Mouse (Mus musculus): Measurements from ENCODE around the gene Iqschfp. TPM values are rescaled to one million over a fixed set of nuclear protein-coding genes. Genes with fewer than 3 reads are reported as not detected.

Iqschfp gene
- polyA plus RNA-seq, 1 experiment from 2014 or later, result 6.1 TPM

- Histone ChIP-seq H3K4me1 (no peaks in the 10 kb centered on the region), H3K9ac (replicated peaks) (no peak overlapping the region), H3K27ac (replicated peaks) (no peak overlapping the region), H3K27me3 (0 out of 2 replicates have a peak, but pooled peaks cover 3% of the 10 kb centered on the region), H3K4me2 (replicated peaks) (no peak overlapping the region), H3K36me3 (no peaks in the 10 kb centered on the region), H3K9me3 (no peaks in the 10 kb centered on the region), H3K4me3 (no peak overlapping the region)
- 90% methylated on average over 2 of the region's 2 CpGs for WGBS
- ATAC-seq (ENCODE audit: low FRiP score, low read depth), result no peak
Measured at GRCm38 (mm10) chr3:68421849-68422248, 529.8 kb downstream of the Iqschfp start.

- Histone ChIP-seq H3K27ac (replicated peaks) (no peak overlapping the region), H3K9ac (replicated peaks) (no peak overlapping the region), H3K36me3 (no peaks in the 10 kb centered on the region), H3K9me3 (no peaks in the 10 kb centered on the region), H3K4me3 (no peak overlapping the region), H3K4me2 (replicated peaks) (no peak overlapping the region), H3K27me3 (0 out of 2 replicates have a peak, but pooled peaks cover 3% of the 10 kb centered on the region), H3K4me1 (no peaks in the 10 kb centered on the region)
- WGBS, result 89% methylated on average over 5 of the region's 5 CpGs
- ATAC-seq (ENCODE audit: low FRiP score, low read depth), result no peak
Measured at GRCm38 (mm10) chr3:68428081-68428480, 536.0 kb downstream of the Iqschfp start.

- no peaks in the 10 kb centered on the region for H3K27me3 ChIP-seq
- no peaks in the 10 kb centered on the region for H3K36me3 ChIP-seq
- no peak overlapping the region for H3K27ac ChIP-seq (replicated peaks)
- no peak overlapping the region for H3K4me2 ChIP-seq (replicated peaks)
- H3K4me1 ChIP-seq, result peaks cover 3% of the 10 kb centered on the region; the same call in 1 of the 2 replicates
- 39% methylated on average over 7 of the region's 7 CpGs for WGBS
- H3K4me3 ChIP-seq, result no peak overlapping the region
- H3K9me3 ChIP-seq, result no peaks in the 10 kb centered on the region
- ATAC-seq (ENCODE audit: low FRiP score, low read depth), result no peak
- no peak overlapping the region for H3K9ac ChIP-seq (replicated peaks)
Measured at GRCm38 (mm10) chr3:68434435-68434834, 542.4 kb downstream of the Iqschfp start.

- WGBS, result 73% methylated on average over 2 of the region's 2 CpGs
- H3K27me3 ChIP-seq, result no peaks in the 10 kb centered on the region
- no peak overlapping the region for H3K27ac ChIP-seq (replicated peaks)
- ATAC-seq (ENCODE audit: low FRiP score, low read depth), result no peak
- no peak overlapping the region for H3K4me2 ChIP-seq (replicated peaks)
- H3K36me3 ChIP-seq, result no peaks in the 10 kb centered on the region
- no peak overlapping the region for H3K4me3 ChIP-seq
- H3K9me3 ChIP-seq, result no peaks in the 10 kb centered on the region
- H3K9ac ChIP-seq (replicated peaks), result no peak overlapping the region
- H3K4me1 ChIP-seq, result peaks cover 3% of the 10 kb centered on the region; the same call in 1 of the 2 replicates
Measured at GRCm38 (mm10) chr3:68434897-68435296, 542.9 kb downstream of the Iqschfp start.

- 72% methylated on average over 2 of the region's 2 CpGs for WGBS
- H3K4me1 ChIP-seq, result no peaks in the 10 kb centered on the region
- H3K4me2 ChIP-seq (replicated peaks), result no peak overlapping the region
- no peak for ATAC-seq (ENCODE audit: low FRiP score, low read depth)
- H3K9me3 ChIP-seq, result no peaks in the 10 kb centered on the region
- no peak overlapping the region for H3K4me3 ChIP-seq
- no peaks in the 10 kb centered on the region for H3K27me3 ChIP-seq
- no peak overlapping the region for H3K27ac ChIP-seq (replicated peaks)
- no peaks in the 10 kb centered on the region for H3K36me3 ChIP-seq
- H3K9ac ChIP-seq (replicated peaks), result no peak overlapping the region
Measured at GRCm38 (mm10) chr3:68448480-68448879, 556.4 kb downstream of the Iqschfp start.

- Histone ChIP-seq H3K9me3 (no peaks in the 10 kb centered on the region), H3K4me3 (no peak overlapping the region)
Measured at GRCm38 (mm10) chr3:68451634-68452033, 559.6 kb downstream of the Iqschfp start.

GRCm38 (mm10) chr3:68453266-68453665 lies 561.2 kb downstream of the Iqschfp start:
- Histone ChIP-seq H3K4me2 (replicated peaks) (no peak overlapping the region), H3K27me3 (no peaks in the 10 kb centered on the region), H3K9me3 (no peaks in the 10 kb centered on the region), H3K4me3 (no peak overlapping the region), H3K36me3 (no peaks in the 10 kb centered on the region), H3K27ac (replicated peaks) (no peak overlapping the region), H3K4me1 (no peaks in the 10 kb centered on the region), H3K9ac (replicated peaks) (no peak overlapping the region)
- WGBS, result 38% methylated on average over 5 of the region's 5 CpGs
- no peak for ATAC-seq (ENCODE audit: low FRiP score, low read depth)

More at GRCm38 (mm10) chr3:68451634-68452033, 559.6 kb downstream of the Iqschfp start:
- H3K9ac ChIP-seq (replicated peaks), result no peak overlapping the region
- no peaks in the 10 kb centered on the region for H3K27me3 ChIP-seq
- no peak for ATAC-seq (ENCODE audit: low FRiP score, low read depth)
- 96% methylated on average over 1 of the region's 1 CpGs for WGBS
- no peaks in the 10 kb centered on the region for H3K4me1 ChIP-seq
- H3K36me3 ChIP-seq, result no peaks in the 10 kb centered on the region
- H3K4me2 ChIP-seq (replicated peaks), result no peak overlapping the region
- H3K27ac ChIP-seq (replicated peaks), result no peak overlapping the region

- no peak overlapping the region for H3K9ac ChIP-seq (replicated peaks)
- no peaks in the 10 kb centered on the region for H3K27me3 ChIP-seq
- H3K36me3 ChIP-seq, result no peaks in the 10 kb centered on the region
- H3K27ac ChIP-seq (replicated peaks), result no peak overlapping the region
- H3K4me1 ChIP-seq, result no peaks in the 10 kb centered on the region
- 59% methylated on average over 10 of the region's 10 CpGs for WGBS
- no peak overlapping the region for H3K4me3 ChIP-seq
- no peak for ATAC-seq (ENCODE audit: low FRiP score, low read depth)
- H3K4me2 ChIP-seq (replicated peaks), result no peak overlapping the region
- no peaks in the 10 kb centered on the region for H3K9me3 ChIP-seq
Measured at GRCm38 (mm10) chr3:68453719-68454455, 561.9 kb downstream of the Iqschfp start.

GRCm38 (mm10) chr3:68466643-68467042 lies 574.6 kb downstream of the Iqschfp start:
- H3K9ac ChIP-seq (replicated peaks), result no peak overlapping the region
- H3K27ac ChIP-seq (replicated peaks), result no peak overlapping the region
- H3K36me3 ChIP-seq, result no peaks in the 10 kb centered on the region
- 31% methylated on average over 5 of the region's 5 CpGs for WGBS
- no peak for ATAC-seq (ENCODE audit: low FRiP score, low read depth)
- H3K27me3 ChIP-seq, result peaks cover 7% of the 10 kb centered on the region; the same call in 1 of the 2 replicates
- H3K4me1 ChIP-seq, result peaks cover 13% of the 10 kb centered on the region
- H3K4me2 ChIP-seq (replicated peaks), result no peak overlapping the region
- no peaks in the 10 kb centered on the region for H3K9me3 ChIP-seq
- no peak overlapping the region for H3K4me3 ChIP-seq

GRCm38 (mm10) chr3:68467941-68468687 lies 576.1 kb downstream of the Iqschfp start:
- H3K27me3 ChIP-seq, result peaks cover 7% of the 10 kb centered on the region; the same call in 1 of the 2 replicates
- WGBS, result 2% methylated on average over 10 of the region's 10 CpGs
- peak overlapping the region; percentile 14; the same call in 1 of the 2 replicates for H3K4me3 ChIP-seq
- peaks cover 13% of the 10 kb centered on the region for H3K4me1 ChIP-seq
- no peak overlapping the region for H3K9ac ChIP-seq (replicated peaks)
- H3K36me3 ChIP-seq, result no peaks in the 10 kb centered on the region
- no peaks in the 10 kb centered on the region for H3K9me3 ChIP-seq
- H3K4me2 ChIP-seq (replicated peaks), result peak overlapping the region; percentile 47
- ATAC-seq (ENCODE audit: low FRiP score, low read depth), result no peak
- no peak overlapping the region for H3K27ac ChIP-seq (replicated peaks)

GRCm38 (mm10) chr3:68469643-68470042 lies 577.6 kb downstream of the Iqschfp start:
- WGBS, result 79% methylated on average over 1 of the region's 1 CpGs
- Histone ChIP-seq H3K27me3 (peaks cover 7% of the 10 kb centered on the region; the same call in 1 of the 2 replicates), H3K9me3 (no peaks in the 10 kb centered on the region), H3K36me3 (no peaks in the 10 kb centered on the region), H3K9ac (replicated peaks) (no peak overlapping the region), H3K4me3 (no peak overlapping the region), H3K4me2 (replicated peaks) (no peak overlapping the region), H3K4me1 (peaks cover 13% of the 10 kb centered on the region), H3K27ac (replicated peaks) (no peak overlapping the region)
- no peak for ATAC-seq (ENCODE audit: low FRiP score, low read depth)

GRCm38 (mm10) chr3:68470061-68470460 lies 578.0 kb downstream of the Iqschfp start:
- H3K4me1 ChIP-seq, result peaks cover 13% of the 10 kb centered on the region
- 71% methylated on average over 3 of the region's 3 CpGs for WGBS
- H3K4me2 ChIP-seq (replicated peaks), result no peak overlapping the region
- peaks cover 7% of the 10 kb centered on the region; the same call in 1 of the 2 replicates for H3K27me3 ChIP-seq
- no peak for ATAC-seq (ENCODE audit: low FRiP score, low read depth)
- H3K27ac ChIP-seq (replicated peaks), result no peak overlapping the region
- H3K36me3 ChIP-seq, result no peaks in the 10 kb centered on the region
- no peak overlapping the region for H3K9ac ChIP-seq (replicated peaks)
- no peaks in the 10 kb centered on the region for H3K9me3 ChIP-seq
- H3K4me3 ChIP-seq, result no peak overlapping the region
